Mouse (Mus musculus) stomach, postnatal 0 days (tissue): ENCODE measurements around the gene Foxd4.

Experiments
- CTCF ChIP-seq: IDR thresholded peaks from 2 replicates; pipeline ENCODE4 v1.5.1; 2016; ENCODE audit warnings: antibody characterized with exemption, low read depth, mild to moderate bottlenecking, moderate library complexity
- EP300 ChIP-seq: optimal IDR thresholded peaks from 2 replicates; pipeline ENCODE3; 2016; ENCODE audit warnings: antibody characterized with exemption

DNA sequence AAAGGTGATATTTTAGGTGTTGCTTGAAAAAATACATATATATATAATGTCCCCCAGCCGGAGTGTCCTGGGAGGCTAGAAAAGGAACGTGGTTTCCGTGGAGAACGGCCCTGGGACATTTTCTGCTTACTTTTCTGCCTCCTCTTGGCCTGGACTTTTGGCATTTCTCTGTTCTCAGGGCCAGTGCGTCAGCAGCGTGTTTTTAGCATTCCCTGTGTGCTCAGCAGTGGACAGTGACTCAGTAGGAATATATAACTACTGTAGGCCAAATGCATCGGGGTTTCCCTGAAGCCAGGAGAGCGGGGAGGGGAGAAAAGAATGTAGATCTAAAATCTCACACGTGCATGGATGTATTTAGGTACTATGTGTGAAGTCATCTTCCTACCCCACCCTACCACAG lies 35.6 kb downstream of the Foxd4 start:
- no peak for TF ChIP-seq CTCF
- TF ChIP-seq EP300: no peak
